Mouse (Mus musculus): ENCODE data around the gene Gm49387.

GRCm38 (mm10) chr14:31662555-31663211 lies 22.0 kb upstream of the Gm49387 start:
- TF ChIP-seq POLR2A (IDR thresholded peaks at IDR 0.05; ENCODE audit: low read depth, low read length) (no peak), CTCF (conservative IDR thresholded peaks at IDR 0.05; ENCODE audit: insufficient read depth, insufficient read length, low read depth, low read length) (no peak)
